Mouse (Mus musculus): ENCODE results near the gene Prrx1.

The Prrx1 gene

GRCm38 (mm10) chr1:163266853-163267538 lies 46.5 kb downstream of the Prrx1 start:
- DNase-seq (ENCODE audit: low spot score), result no peak

GRCm38 (mm10) chr1:163257298-163257697 lies 56.2 kb downstream of the Prrx1 start:
- DNase-seq (ENCODE audit: low spot score), result peak; percentile 7

DNA sequence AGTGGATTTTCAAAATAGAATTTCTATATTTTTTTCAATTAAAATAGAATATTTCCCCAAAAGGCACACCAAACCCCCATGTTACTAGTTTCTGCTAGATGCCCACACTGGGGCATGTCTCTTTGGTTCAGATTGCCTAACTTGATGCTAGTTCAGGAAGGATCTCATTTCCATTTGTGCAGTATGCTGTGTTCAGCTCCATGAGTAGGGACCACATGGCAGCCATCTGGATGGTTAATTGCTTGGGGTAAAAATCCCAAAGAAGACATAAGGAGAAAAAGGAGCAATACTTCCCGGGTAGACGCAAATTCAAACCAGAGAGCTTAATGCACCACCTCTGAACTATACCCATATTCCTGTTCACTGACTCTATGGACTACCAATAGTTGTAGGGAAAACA lies 57.6 kb downstream of the Prrx1 start:
- DNase-seq (ENCODE audit: low spot score), result peak; percentile 44

- no peak for DNase-seq (ENCODE audit: low spot score)
Measured at GRCm38 (mm10) chr1:163252796-163253195, 60.7 kb downstream of the Prrx1 start.

GRCm38 (mm10) chr1:163252331-163252730 lies 61.2 kb downstream of the Prrx1 start:
- DNase-seq (ENCODE audit: low spot score), result peak; percentile 27

- DNase-seq (ENCODE audit: low spot score), result peak; percentile 9
Measured at GRCm38 (mm10) chr1:163251766-163252165, 61.7 kb downstream of the Prrx1 start.

- DNase-seq (ENCODE audit: low spot score), result no peak
Measured at GRCm38 (mm10) chr1:163238950-163239349, 74.6 kb downstream of the Prrx1 start.

DNA sequence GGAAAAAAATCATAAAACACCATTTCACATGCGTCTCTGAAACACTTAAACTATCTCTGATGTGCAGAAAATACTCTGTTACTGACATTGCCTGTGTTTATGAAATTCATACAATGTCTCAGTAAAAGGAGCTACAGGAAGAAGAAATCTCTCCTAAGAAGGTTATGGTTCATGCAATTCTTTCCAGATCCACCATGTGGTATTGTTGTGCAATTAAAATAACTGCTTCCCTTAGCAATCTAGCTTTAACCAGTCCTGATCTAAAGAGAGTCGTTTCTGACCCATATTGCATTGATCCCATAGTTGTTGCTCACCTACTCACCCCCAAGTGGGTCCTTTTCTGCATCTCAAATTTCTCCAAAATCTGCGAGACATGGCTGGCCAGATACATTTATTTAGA lies 82.3 kb downstream of the Prrx1 start:
- DNase-seq (ENCODE audit: low spot score), result no peak

GRCm38 (mm10) chr1:163226271-163226670 lies 87.2 kb downstream of the Prrx1 start:
- no peak for DNase-seq (ENCODE audit: low spot score)

DNA sequence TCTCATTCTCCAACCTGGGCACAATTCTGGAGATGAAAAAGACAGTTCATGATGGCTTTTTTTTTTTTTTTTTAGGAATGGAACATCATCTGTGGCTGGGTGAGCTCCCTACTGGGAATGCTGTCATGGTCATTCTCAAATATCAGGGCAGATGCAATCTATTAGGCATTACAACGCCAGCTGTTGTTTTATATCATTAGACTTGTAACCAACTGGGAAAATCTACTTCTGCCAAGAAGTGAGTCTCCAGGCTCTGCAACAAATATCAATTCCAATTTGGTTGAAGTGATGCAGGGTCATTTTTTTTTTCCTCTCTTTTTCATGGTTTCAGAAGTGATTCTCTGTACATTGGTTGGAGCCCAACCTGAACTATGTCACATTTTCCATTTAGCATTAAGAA lies 91.7 kb downstream of the Prrx1 start:
- DNase-seq (ENCODE audit: low spot score), result no peak

DNA sequence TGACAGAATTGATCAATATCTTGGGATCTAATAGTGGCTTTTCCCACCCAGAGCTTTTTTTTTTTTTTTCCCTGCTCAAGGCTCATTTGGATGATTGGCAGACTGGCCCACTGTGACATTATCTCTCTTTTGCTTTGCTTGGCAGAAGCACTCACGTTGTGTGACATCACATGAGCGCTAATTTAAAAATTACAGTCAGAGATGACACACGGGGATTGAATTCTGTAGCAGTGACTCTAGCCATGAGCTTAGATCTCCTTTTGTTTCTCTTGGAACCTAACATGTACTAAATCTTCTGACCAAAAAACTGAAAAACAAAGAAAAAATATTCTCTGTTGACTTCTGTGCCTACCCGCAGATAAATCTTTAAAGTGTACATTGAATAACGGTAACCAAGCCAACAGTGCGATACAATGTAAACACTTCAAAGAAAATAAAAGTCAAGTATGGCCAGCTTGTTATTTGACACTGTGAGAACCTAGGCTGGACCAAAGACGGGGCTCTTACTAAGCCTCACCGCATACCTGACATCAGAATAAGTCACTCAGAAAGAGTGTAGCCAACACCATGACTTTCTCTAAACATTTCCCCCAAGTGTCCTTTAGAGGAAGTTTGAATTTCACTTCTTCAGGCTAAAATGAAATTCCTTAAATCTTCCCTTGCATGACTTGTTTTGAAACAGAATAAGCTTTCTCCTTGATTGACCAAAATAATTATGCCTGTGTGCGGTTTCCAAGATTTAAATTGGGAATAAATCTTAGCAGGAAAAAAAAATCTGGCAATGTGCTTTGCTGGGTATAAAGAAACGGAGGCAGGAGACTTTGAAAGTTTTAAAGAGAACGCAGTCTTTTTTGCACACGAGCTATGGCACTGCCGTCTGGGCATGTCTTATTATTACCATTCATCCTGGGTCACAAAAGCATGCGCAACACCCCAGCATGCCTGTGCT lies 104.3 kb downstream of the Prrx1 start:
- DNase-seq (ENCODE audit: low spot score), result no peak

DNA sequence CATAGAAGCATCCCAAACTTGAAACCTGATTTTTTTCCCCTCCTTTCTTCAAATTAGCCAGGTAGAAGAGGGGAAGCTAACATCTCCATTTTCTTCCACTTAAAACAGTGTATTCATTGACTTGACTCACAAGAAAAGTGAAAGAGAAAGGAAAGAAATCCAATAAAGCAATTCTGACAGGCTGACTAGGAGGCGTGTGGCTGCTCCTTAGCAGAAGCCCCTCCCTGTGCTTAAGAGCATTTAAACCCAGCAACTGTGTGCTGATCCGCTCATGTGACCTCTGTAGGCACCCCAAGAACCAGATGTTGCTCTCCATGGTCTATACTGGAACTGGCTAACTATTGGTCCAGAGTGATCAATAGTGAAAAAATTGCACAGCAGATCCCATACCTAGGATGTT lies 114.7 kb downstream of the Prrx1 start:
- no peak for DNase-seq (ENCODE audit: low spot score)

GRCm38 (mm10) chr1:163198059-163198458 lies 115.5 kb downstream of the Prrx1 start:
- DNase-seq (ENCODE audit: low spot score), result no peak
